Mouse (Mus musculus): ENCODE data around the gene Klhl25.
"Not testable (repeated sequence)": the region's sequence is repeated elsewhere in the genome, so short reads cannot be mapped to it uniquely, and the experiment has no call there.

Gene Klhl25

GRCm38 (mm10) chr7:75845936-75846335 is 2.2 kb upstream of the Klhl25 start:
- no peak for DNase-seq (ENCODE audit: low spot score)

GRCm38 (mm10) chr7:75846942-75847341 is 1.2 kb upstream of the Klhl25 start:
- no peak for DNase-seq (ENCODE audit: low spot score)

- no peak for DNase-seq (ENCODE audit: low spot score)
These were observed 621 bp upstream of the Klhl25 start for GRCm38 (mm10) chr7:75847489-75847888.

GRCm38 (mm10) chr7:75848776-75849670 is 913 bp downstream of the Klhl25 start:
- DNase-seq (ENCODE audit: low spot score): no peak

- not testable (repeated sequence) for DNase-seq (ENCODE audit: low spot score)
These were observed 2.3 kb downstream of the Klhl25 start for GRCm38 (mm10) chr7:75850396-75850795.

GRCm38 (mm10) chr7:75851290-75851689 is 3.2 kb downstream of the Klhl25 start:
- no peak for DNase-seq (ENCODE audit: low spot score)

- no peak for DNase-seq (ENCODE audit: low spot score)
These were observed 4.3 kb downstream of the Klhl25 start for GRCm38 (mm10) chr7:75852363-75852762.

GRCm38 (mm10) chr7:75853171-75853830 is 5.2 kb downstream of the Klhl25 start:
- DNase-seq (ENCODE audit: low spot score): no peak

GRCm38 (mm10) chr7:75854231-75854925 is 6.3 kb downstream of the Klhl25 start:
- DNase-seq (ENCODE audit: low spot score): no peak

- DNase-seq (ENCODE audit: low spot score): no peak
These were observed 6.9 kb downstream of the Klhl25 start for GRCm38 (mm10) chr7:75855028-75855427.

GRCm38 (mm10) chr7:75856259-75856658 is 8.1 kb downstream of the Klhl25 start:
- DNase-seq (ENCODE audit: low spot score): no peak

- no peak for DNase-seq (ENCODE audit: low spot score)
These were observed 11.7 kb downstream of the Klhl25 start for GRCm38 (mm10) chr7:75859771-75860196.

GRCm38 (mm10) chr7:75861638-75862426 is 13.7 kb downstream of the Klhl25 start:
- not testable (repeated sequence) for DNase-seq (ENCODE audit: low spot score)

GRCm38 (mm10) chr7:75862427-75862781 is 14.3 kb downstream of the Klhl25 start:
- not testable (repeated sequence) for DNase-seq (ENCODE audit: low spot score)

- not testable (repeated sequence) for DNase-seq (ENCODE audit: low spot score)
These were observed 15.3 kb downstream of the Klhl25 start for GRCm38 (mm10) chr7:75863248-75863911.

- DNase-seq (ENCODE audit: low spot score): no peak
These were observed 16.9 kb downstream of the Klhl25 start for GRCm38 (mm10) chr7:75865026-75865425.

- no peak for DNase-seq (ENCODE audit: low spot score)
These were observed 18.4 kb downstream of the Klhl25 start for GRCm38 (mm10) chr7:75866557-75866956.

GRCm38 (mm10) chr7:75868687-75869086 is 20.6 kb downstream of the Klhl25 start:
- DNase-seq (ENCODE audit: low spot score): no peak

- DNase-seq (ENCODE audit: low spot score): no peak
These were observed 22.4 kb downstream of the Klhl25 start for GRCm38 (mm10) chr7:75870551-75870950.

- no peak for DNase-seq (ENCODE audit: low spot score)
These were observed 24.1 kb downstream of the Klhl25 start for GRCm38 (mm10) chr7:75872255-75872654.

GRCm38 (mm10) chr7:75872697-75873096 is 24.6 kb downstream of the Klhl25 start:
- no peak for DNase-seq (ENCODE audit: low spot score)
